Mouse (Mus musculus): ENCODE data around the gene Vpreb3.

Vpreb3 gene

GRCm38 (mm10) chr10:75932081-75932678, 10.7 kb upstream of the Vpreb3 start:
- DNase-seq (ENCODE audit: low read depth, low spot score): peak; percentile 88

- peak; percentile 60 for DNase-seq (ENCODE audit: low read depth, low spot score)
Measured at GRCm38 (mm10) chr10:75932891-75933290, 10.0 kb upstream of the Vpreb3 start, which contains the start of gene Chchd10. Gene Chchd10, plus strand, starts transcription at chr10:75933130.

DNA sequence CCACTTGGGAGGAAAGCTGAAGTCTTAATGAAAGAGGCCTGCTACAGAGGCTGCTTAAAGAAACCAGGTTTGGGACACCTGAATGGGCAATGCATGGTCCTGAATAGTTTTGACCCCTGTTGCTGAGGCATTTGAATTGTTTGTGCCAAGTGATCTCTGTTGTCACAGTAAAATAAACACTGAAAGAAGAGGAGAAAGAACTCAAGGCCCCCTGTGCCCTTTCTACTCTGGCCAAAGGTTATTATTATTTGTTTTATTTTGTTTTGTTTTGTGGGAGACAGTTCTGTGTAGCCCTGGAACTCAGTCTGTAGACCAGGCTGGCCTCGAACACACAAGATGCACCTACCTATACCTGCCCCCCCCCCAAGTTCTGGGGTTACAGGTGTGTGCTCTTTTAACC, 7.9 kb upstream of the Vpreb3 start:
- no peak for DNase-seq (ENCODE audit: low read depth, low spot score)

- DNase-seq (ENCODE audit: low read depth, low spot score): peak; percentile 93
Measured at GRCm38 (mm10) chr10:75935680-75936541, 6.9 kb upstream of the Vpreb3 start, which contains the start of gene Mmp11. Gene Mmp11, minus strand, starts transcription at chr10:75936496.

DNA sequence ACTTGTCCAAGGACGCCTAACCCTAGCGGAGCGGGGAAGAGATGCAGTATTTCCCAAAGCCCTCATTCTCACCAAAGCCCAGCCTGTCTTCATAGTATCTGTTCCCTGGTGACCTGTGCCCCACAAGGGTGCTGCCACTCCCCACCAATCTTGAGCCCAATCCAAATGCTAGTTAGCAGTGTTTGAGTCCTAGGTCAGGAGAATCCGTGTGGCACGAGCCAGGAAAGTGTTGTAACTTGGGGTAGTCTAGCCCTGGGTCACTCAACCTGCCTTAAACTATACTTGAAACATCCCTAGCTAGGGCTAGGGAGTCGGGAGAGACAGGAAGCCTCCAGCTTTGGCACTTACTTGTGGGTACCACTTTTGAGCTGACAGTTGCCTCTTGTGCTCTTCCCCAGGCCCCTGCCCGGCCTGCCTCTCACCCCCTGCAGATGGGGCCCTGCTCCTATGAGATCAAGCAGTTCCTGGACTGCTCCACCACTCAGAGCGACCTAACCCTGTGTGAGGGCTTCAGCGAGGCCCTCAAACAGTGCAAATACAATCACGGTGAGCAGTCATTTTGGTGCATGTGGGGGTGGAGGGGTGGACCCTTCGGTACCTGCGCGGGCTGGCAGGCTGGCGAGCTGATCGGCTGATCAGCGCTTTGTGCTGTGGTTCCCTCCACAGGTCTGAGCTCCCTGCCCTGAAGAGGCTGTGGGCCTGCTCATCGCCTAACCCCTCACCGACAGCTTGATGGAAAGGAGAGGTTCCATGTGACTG, 5.8 kb upstream of the Vpreb3 start:
- DNase-seq (ENCODE audit: low read depth, low spot score): peak; percentile 77

GRCm38 (mm10) chr10:75937851-75938643, 4.8 kb upstream of the Vpreb3 start:
- peak; percentile 97 for DNase-seq (ENCODE audit: low read depth, low spot score)

DNA sequence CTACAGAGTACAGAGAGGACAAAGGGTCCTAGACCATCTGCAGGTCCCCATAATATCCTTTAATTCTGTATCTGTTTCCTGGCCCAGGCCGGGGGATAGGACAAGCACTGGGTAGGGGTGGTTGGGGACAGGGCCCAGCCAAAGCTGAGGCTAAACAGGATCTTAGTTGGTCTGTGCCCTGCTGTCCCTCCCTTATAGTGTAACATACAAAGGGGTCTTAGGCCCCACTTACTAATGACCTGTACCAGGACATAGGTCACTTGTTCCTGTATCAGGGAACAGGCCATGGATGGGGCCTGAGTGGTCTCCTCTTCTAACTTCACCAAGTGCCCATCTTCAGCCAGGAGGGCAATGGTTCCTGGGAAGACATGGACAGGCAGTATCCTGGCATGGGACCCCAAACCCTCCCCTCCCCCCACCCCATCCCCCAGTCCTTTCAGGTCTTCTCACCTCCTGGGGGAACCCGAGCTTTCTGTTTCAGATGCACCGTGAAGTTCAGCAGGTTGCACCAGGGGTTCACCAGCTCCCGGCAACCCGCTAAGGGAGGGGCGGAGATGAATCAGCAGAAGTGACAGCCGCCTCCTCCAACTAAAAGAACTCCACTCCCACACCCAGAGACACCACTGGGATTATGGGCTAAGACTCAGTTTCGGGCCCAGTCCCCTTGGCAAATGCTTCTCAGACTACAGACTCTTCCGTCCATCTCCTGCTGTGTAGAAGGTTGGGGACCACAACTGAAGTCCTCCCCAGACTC, 3.2 kb upstream of the Vpreb3 start:
- DNase-seq (ENCODE audit: low read depth, low spot score): peak; percentile 84

GRCm38 (mm10) chr10:75940520-75940919, 2.3 kb upstream of the Vpreb3 start, which contains the start of gene Gm867:
Gene Gm867, minus strand, starts transcription at chr10:75940672.
- peak; percentile 45 for DNase-seq (ENCODE audit: low read depth, low spot score)

GRCm38 (mm10) chr10:75941042-75941824, 1.6 kb upstream of the Vpreb3 start:
- DNase-seq (ENCODE audit: low read depth, low spot score): peak; percentile 70

DNA sequence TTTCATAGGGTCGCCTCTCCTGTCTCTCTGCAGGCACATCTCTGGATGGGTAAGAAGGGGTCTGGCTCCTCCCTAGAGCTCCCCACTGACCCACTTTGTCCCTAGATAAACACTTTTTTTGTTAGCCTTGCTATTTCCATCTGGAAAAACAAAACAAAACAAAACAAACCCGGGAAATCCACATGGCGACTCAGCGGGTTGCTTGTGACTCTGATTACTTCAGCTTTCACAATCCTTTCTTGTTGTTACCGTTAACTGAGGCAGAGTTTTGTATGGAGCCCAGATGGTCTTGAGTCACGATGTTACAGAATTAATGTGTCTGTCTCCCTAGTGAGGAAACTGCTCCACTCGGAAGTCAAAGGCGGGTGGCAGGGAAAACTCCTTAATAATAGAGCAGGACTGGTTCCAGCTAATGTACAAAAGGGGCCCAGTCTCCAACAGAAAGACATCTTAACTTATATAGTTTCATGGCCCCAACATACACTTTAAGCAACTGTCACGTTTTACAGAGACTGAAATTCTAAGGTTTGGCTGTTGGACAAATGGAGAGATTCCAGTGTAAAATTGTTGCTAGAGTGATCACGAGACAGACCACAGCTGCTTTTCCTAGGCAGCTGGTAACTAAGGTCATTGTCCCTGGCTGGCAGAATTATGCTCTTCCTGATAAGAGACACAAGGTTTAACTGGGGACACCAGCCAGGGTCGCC, 1.4 kb downstream of the Vpreb3 start:
- no peak for DNase-seq (ENCODE audit: low read depth, low spot score)

DNA sequence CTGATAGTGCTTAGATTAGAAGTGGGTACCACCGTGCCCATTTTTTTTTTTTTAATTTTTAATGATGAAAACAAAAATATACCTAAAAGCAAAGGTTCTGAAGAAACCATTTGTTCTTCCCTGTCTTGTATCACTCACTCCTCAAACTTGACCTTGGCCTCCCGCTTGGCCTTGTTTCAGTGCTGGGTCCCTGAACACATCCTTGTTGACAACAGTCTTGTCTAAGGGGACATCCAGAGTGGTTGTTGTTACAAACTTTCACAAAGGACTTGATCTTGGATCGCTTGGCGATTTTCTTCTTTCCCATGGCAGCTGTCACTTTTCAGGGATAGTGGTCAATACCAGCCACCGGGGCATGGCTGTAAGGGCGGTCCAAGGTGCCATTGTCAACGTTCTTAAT, 2.4 kb downstream of the Vpreb3 start:
- DNase-seq (ENCODE audit: low read depth, low spot score): no peak

DNA sequence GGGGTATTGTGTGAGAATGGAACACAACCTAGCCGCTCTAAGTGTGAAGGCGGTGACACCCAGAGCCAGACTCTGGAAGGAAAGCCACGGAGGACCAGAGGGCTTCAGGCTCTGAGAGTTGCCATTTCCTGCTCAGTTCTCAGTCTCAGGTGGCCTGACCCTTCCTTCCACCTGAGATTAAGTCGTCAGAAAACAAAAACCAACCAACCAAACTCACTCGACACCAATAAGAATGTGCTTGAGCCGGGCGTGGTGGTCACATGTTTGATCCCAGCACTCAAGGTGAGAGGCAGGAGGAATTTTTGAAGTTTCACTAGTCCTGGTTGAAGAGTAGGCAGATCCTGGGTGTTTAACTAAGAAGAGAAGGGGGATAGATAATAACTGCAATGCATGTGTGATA, 3.0 kb downstream of the Vpreb3 start:
- DNase-seq (ENCODE audit: low read depth, low spot score): no peak

DNA sequence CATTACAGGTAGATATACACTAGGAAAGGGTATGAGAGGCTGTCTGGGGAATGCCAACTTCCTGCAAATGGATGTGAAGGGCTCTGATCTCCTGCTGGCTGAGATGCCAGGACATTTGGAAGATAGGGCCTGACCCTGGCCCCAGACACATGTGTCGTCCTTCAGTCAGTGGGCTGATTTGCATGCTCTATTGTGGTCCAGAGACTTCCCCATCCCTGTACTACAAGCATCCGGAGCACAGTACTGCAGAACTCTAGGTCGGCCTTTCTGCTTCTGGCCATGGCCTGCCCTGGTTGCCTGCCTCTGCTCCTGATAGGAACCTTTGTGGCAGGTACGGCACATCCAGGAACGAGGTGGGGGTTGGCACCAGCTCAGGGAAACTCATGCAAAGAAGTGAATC, 5.2 kb downstream of the Vpreb3 start:
- no peak for DNase-seq (ENCODE audit: low read depth, low spot score)

DNA sequence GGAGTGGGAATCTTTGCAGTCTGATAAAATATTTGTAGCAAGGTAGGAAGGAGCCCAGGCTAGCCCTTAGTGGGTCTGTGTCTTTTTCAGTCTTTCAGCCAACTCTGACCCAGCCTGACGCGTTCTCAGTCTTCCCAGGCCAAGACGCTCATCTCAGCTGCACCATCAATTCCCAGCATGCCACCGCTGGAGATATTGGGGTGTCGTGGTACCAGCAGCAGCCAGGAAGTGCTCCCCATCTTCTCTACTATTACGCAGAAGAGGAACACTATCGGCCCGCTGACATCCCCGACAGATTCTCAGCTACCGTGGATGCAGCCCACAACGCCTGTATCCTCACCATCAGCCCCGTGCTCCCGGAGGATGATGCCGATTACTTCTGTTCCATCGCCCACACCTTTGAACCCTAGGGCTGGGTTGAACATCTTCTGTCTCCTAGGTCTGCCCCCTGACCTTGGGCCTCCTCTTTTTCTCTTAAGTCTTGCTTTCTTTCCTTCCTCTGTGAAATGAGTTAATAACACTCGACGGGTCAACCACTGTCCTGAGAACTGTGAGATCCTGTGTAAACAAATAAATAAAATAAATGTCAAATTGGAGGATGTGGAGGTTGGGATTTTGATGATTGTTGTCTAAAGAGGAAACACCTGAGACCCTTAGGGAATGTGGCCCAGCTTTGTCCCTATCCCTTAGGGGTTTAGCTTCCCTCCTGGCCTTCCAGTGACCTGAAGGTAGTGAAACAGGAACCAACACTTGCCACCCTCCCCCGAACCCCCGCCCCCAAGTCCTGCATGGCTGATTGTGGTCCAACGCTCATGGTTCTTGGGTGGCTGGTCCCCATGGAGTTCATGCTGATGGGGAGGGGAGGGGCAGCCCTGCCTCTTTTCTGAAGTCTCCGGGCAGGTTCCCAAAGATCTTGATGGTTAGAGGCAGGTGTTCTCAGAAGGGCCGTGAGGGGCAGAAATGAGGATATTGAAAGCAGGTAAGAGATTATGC, 6.5 kb downstream of the Vpreb3 start:
- no peak for DNase-seq (ENCODE audit: low read depth, low spot score)

DNA sequence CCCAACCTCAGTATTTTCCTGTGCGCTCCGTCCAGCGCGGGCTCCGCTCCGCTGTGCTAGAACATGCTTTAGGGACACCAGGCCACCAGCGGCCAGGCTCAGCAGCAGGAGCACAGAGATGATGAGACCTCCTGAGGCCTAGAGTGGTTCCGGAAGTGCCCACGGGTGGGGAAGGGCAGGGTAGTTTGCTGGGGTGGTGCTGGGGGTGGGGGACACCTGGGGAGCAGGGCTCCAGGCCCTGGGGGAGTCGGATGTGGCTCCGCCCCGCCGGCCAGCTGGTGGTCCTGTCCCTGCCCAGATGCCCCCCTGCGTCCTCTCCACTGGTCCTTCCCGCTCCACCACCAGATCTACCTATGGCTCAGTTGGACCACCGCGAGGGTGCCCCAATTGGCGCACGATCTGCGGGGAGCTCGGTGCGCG, 7.9 kb downstream of the Vpreb3 start:
- peak; percentile 65 for DNase-seq (ENCODE audit: low read depth, low spot score)

GRCm38 (mm10) chr10:75951424-75952050, 8.7 kb downstream of the Vpreb3 start:
- DNase-seq (ENCODE audit: low read depth, low spot score): peak; percentile 68

- peak; percentile 79 for DNase-seq (ENCODE audit: low read depth, low spot score)
Measured at GRCm38 (mm10) chr10:75954381-75954811, 11.5 kb downstream of the Vpreb3 start, which contains the start of gene Gm5134. Gene Gm5134, plus strand, starts transcription at chr10:75954514.

All from ES-CJ7 (cell line).